Mouse (Mus musculus): Measurements from ENCODE around the gene Yy2. TPM values are rescaled to one million over a fixed set of nuclear protein-coding genes. Genes with fewer than 3 reads are reported as not detected.

The Yy2 gene
- not detected in 2 replicates for polyA plus RNA-seq (2012; rRNA removed; ENCODE audit: low replicate concordance)

DNA sequence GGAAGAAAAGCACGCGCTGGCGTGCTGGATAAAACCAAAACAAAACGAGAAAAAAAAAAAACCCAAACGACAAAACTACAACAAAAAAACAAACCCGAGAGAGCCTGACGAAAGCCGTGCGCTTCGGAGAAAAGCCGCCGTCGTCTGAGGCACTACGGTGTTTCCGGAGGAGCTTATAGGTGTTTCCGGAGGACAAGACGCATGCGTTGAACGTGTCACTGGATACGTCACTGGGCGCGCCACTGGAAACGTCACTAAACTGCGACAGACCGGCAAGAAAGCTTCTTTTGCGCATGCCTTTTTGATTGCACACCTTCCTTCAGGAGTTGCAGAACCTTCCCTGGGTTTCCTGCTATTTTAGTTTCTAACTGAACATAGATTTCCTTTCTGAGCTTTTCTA, at the start of gene Yy2:
TSS of gene Yy2 (minus strand) at position 146 of the 400 bp plus-strand sequence.

DNA sequence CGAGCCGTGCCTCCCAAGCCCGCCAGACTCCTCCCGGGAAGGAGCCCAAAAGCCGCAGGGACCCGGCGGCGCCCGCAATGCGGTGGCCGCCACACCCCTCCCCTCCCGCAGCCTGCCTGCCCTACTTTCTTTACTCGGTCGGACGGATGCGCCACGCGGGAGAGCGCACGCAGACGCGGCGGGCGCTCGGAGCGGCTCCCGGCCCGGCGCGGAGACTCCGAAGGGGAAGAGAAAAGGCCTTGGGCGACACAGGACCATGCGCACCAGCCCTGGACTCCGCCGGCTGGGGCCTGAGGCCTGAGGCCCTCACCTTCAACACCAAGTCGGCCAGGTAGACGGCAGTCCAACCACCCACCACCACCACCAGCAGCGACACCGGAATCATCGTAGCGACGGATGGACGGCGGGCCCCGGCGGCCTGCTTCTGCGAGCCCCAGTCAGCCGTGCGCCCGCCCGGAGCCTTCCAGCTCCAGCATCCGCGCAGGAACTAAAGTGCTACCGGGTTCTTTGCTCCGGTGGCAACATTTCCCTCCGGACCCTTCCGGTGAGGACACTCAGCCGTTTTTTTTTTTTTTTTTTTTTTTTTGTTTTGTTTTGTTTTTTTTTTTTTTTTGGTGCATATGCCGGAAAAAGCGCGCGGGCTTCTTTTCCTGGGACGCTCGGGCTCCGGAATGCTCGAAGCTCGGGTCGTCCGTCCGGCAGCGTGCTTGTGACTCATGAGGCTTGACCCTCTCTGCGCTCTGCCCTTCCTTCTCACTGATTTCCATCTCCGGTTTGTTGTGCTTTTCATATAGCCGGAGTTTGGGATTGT, 29.6 kb upstream of the Yy2 start, which contains the start of gene Mbtps2:
TSS of gene Mbtps2 (minus strand) at position 530 of the 811 bp plus-strand sequence.

Other genes with a start within 250 kb of the Yy2 start
- not detected in 2 replicates for gene Phex, start 153.7 kb downstream of the Yy2 start, polyA plus RNA-seq (2012; rRNA removed; ENCODE audit: low replicate concordance)
- 4.8 and 8.5 TPM in 2 replicates for gene Sms, start 76.7 kb downstream of the Yy2 start, polyA plus RNA-seq (2012; rRNA removed; ENCODE audit: low replicate concordance)
- 0.40 and 1.7 TPM in 2 replicates for gene Mbtps2, start 29.7 kb upstream of the Yy2 start, polyA plus RNA-seq (2012; rRNA removed; ENCODE audit: low replicate concordance)
- 0.09 and 0.54 TPM in 2 replicates for gene Smpx, start 129.9 kb upstream of the Yy2 start, polyA plus RNA-seq (2012; rRNA removed; ENCODE audit: low replicate concordance)
- gene Klhl34, start 249.4 kb upstream of the Yy2 start, polyA plus RNA-seq (2012; rRNA removed; ENCODE audit: low replicate concordance), result not detected in 2 replicates

Measured in duodenum, adult 2 months (tissue).